Mouse (Mus musculus) urinary bladder, postnatal 36 days (tissue): ENCODE data around the gene Ttc7b.

ENCODE experiments used
- DNase-seq, 2 experiments: peaks; one replicate each; pipeline ENCODE4 v3.0.0; 2022; ENCODE audit warnings: low spot score in 2 of 2, mixed read lengths in 1 of 2

Ttc7b gene

DNA sequence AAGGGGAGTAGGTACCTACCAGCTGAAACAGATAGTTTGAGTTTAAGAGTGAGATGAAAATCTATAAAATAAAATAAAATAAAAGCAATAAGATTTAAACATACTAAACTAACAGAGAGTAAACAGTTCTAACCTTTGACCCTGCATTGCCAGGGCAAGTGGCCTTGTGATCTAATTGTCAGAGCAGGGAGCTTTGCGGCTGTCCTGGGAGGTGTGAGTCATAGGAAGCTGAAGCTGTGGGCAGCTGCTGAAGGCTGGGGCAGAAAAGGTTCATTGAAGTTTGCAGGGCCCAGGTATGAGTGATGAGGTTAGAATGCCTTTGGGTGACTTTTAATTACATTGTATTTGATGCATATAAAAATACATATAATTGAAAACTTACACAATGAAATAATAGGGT, 5.3 kb upstream of the Ttc7b start:
- DNase-seq: no peak

DNA sequence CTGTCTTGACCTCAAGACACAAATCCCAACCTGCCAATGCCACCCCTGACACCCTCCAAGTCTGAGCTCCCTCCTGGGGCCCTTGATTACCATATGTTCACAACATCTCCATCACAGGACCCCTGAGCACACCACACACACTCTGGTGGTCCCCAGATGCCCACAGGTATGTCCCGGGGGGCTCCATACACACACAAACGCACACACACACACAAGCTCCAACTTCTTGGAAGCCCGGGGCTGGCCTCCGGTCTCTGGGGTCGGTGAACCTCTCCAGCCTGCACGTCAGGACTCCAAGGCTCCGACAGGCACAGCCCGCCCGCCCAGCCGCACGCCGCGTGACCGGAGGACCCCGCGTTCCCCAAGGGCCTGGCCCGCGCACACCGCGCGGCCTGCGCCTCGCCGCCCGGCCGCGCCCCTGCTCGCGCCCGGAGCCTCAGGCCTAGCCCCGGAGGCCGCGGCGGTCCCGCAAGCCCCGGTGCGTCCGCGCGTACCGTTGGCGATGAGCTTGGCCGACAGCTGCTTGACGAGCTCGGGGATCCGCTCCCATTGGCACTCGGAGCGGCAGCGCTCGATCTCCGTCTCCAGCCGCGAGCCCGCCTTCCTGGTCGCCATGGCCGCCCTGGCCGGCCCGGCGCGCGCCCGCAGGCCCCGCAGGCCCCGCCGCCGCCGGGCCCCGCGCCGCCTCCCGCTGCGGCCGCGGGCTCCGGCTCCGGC, 391 bp downstream of the Ttc7b start:
- peak; percentile 42 to 44 for DNase-seq

DNA sequence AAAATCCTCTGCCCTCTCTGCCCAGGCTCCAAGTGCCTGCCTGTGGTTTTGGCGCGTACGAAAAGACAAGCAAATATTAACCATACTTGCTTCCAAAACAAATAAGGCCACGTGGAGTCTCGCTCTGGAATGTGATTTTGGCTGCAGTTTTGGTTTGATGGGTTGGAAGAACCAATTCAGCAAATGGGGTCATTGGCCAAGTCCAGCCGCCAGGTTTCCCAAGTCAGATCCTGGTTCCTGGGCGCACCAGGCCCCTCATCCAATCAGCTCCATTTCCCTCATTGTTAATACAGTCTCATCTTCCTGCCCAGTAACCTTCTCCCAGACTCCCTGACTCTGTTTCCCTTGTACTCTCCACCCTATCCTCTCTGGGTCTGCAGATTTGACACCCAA, 946 bp downstream of the Ttc7b start:
- DNase-seq: no peak

DNA sequence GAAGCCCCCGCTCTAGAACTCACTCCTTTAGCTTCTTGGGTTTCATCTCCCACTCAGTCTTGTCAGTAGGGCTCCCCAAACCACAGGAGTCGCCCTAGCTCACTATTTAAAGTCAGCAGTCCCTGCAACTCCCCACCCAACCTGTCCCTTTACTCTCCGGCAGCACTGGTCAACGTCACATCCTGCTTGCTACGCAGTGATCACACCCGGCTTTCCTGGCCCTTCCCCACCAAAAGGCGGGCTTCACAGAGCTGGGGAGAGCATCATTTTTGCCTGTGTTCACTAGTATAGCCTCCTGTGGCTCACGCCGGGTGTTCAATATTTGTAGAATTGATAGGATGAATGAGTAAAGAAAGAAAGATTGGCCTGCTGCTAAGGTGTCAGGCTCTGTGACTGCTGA, 3.3 kb downstream of the Ttc7b start:
- DNase-seq: no peak

DNA sequence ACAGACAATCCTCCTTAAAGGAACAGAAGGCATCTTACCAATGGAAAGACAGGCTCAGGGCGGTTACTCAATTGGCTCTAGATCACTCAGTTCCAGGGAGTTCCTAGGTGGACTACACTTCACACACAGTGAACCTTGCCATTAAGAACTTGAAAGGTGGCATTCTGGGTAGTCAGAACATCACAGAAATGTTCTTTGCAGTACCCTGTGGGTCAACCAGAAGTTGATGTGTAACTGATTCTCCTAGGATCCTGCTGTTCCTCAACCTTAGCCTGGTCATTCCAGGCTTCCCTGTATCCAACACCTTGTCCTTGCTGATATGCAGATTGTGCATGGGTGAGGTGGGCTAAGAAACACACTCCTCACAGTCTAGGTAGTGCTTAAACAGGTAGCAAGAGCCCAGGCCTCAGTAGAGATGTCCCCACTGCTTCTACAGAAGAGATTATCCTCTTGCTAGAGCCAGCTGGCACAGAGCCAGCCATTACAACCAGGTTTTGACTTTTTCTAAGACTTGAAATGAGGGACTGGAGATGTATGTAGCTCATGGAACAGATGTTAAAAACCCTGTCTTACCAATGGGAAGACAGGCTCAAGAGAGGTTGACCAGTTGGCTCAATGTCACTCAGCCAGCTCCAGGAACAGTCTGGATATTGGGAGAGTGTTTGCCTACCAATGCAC, 4.3 kb downstream of the Ttc7b start:
- no peak for DNase-seq

DNA sequence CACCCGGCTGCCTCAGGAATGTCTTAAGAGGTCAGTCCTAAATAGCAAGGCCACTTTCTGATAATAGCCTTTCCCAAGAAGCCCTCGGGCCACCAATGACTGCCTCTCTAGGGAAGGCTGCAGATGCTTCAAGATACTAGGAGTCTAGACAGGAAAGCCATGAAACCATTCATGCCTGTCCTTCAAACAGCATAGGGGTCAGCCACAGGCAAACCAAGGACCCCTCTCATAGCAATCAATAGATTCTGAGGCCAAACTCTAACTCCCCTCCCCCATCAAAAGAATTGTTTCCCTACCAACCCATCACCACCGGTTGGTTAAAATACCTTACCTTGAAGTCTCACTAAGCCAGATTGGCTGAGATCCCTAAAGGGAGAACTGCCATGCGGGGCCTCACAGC, 5.1 kb downstream of the Ttc7b start:
- DNase-seq: no peak

DNA sequence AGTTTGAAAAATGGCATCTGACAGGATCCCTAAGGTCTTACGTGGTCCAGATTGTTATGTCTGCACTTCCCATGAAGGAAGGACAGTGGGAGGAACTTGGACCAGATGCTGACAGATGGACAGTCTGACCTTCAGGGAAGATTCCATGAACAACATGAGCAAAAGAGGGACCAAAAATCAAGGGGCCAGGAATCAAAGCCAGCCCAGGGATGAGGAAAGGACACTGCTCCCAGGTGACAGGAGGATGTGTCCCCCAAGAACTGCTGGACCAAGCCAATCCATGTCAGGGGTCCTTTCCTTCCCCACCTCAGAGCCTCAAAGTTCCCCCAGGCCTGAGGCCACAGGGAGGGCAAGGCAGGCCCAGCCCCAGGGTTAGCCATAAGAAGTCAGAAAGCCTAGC, 6.0 kb downstream of the Ttc7b start:
- no peak for DNase-seq

DNA sequence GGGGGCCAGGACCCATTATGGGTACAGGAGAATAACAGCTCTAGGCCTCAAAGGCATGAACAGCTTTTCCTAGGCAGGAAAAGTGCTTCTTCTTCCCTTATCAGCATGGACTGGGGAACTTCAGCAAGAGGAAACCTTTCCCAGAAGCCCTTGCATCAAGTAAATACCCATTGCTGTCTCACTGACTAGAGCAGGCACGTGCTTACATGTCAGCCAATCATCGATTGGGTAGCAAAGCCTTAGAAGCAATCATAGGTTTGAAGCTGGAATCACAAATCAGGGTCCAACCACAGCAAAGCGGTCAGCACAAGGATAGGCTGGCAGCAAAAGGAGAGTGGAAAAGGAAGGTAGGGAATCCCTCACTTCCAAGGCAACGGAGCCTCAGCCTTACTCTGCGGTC, 7.5 kb downstream of the Ttc7b start:
- DNase-seq: no peak

DNA sequence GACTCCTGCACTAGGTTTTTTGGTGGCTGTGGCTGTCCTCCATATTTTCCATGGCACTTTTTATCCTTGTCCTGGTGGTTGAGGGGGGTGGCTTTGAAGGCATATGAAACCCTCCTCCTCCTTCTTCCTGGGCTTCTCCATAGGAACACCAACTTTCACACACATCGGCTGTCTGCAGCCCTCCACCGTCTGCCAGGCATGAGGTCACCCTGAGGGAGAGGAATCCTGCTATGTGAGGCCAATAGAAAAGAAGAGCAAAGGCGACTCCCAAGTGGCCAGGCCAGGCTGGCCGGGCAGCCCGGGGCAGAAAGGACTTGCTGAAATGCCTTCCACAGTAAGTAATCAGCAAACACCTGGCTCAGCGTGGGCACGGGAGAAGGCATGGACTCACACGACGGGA, 8.0 kb downstream of the Ttc7b start:
- peak in 1 of 2 experiments; percentile 47 for DNase-seq

DNA sequence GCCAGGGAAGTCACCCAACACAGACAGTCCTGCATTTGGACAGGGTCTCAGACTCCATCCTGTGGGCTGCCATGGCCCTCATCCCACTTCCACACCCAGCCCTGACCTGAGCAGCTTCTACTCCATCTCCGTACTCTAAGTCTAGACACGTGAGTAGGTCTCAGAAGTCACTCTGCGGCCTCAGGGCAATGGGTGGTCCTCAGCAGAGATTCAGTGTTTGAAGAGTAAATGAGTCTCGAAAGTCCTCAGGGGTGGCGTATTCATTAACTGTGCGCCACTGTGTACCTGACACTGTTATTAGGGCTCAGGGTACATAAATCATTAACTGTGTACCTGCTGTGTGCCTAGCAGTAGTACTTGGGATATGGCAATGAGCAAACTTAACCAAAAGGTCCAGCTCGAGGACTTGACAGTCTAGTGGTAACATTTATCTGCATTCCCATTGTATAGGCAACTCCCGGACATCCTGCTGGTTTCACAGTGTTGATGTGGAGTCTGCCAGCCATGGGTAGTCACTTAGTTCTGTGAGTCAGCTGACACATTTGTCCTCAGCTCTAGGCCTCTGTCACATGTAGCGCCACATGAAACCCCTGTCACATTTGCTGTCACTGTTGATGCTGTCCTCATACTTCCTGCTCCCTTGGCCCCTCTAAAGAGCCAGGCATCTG, 10.9 kb downstream of the Ttc7b start:
- DNase-seq: no peak

DNA sequence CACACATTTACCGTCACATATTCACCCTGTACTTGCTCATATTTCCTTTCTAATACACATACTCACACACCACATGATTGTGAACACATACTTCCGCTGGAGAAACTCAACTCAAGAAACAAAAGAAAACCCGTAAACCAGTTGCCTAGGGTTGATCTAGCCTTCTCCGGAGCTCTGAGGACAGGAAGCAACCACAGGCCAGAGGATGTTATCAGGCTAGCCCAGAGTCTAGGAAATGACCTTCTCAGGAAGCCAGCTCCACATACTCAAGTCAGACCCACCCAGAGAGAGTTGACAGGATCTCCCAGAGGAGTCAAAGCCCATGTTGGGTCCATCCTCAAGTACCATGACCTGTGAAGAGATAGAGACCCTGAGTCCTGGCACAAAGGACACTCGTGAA, 12.0 kb downstream of the Ttc7b start:
- DNase-seq: no peak

DNA sequence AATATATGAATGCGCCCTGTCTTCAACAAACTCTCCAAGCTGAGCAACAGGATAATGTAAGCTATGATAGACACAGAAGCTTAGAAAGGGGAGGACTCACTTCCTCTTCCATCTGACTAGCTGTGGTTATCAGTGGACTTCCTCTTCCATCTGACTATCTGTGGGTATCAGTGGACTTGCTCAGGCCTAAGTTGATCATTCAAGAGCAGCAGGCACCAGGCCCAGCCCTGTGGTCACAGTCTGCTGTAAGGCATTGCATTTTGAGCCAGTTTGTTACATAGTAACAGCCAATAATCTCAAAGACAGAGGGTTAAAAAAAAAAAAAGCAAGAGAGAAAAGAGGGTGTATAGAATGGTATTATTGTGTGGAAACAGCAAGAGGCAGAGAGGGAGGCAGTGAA, 15.1 kb downstream of the Ttc7b start:
- DNase-seq: no peak

DNA sequence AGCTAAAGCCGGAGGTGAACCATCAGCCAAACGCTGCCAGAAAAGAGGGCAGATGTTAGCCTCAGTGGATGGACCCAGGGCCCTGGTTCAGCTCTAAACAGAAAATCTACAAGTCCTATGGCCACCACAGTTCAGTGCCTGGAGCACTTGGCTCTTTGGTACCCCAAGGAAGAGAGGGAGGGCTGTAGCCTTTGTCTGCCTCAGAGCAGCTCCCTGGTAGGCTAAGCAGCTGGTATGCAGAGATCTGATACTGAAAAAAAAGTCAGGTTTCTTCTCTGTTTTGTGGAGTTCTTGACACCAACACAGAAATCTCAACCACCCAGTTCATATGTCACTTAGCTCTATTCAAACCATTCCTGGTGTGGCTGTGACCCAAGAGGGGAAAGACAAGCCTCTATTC, 16.0 kb downstream of the Ttc7b start:
- DNase-seq: no peak

DNA sequence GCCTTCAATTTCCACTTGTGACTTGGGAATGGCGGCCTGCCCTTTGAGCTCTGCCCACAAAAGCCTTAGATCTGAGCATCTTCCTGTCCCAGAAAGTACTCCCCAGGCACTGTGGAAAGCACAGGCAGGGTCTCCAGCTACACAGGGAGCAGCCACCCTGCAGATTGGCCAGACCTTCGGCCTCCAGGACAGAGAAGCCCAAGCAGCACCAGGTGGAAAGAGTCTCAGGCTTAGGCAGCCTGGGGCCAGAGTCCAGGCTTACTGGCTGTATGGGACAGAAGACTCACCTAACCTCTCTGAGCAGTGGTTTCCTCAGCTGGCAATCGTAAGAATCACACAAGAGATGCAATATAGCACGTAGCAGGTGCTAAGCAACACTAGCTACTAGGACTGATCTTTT, 17.0 kb downstream of the Ttc7b start:
- DNase-seq: no peak

DNA sequence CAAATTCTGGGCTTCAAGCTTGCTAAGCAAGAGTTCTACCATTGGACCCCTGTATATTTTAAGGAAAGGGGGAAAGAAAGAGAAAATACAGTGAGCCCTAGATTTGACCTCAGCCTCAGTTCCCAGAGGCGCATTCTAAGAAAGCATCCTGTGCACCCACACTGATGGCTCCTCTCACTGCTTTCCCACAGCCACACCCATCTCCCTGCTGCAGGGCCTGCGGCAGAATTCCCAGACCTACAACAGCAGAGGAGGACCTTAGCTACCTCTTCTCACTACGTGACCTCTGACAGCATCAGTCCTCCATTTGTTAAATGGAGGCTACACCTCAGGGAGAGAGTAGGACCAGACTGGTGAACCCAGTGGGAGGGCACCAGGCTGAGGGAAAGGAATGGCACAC, 18.1 kb downstream of the Ttc7b start:
- no peak for DNase-seq

DNA sequence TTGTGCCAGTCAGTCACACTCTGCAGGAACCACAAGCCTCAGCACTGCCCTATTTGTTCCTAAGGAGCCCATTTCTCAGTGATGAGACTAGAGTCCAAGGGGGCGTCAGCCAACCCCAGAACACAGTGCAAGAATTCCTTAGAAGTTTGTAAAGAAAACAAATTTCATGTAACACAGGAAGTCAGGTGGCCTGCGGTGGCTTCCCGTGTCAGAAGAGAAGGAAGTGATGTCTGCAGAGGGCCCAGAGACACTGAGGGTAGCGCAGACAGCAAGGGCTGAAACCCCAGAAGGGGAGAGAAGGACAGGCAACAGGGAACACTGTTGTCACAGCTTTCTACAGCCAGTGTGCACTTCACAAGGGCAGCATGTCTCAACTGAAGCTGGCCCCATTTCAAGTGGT, 19.4 kb downstream of the Ttc7b start:
- no peak for DNase-seq

DNA sequence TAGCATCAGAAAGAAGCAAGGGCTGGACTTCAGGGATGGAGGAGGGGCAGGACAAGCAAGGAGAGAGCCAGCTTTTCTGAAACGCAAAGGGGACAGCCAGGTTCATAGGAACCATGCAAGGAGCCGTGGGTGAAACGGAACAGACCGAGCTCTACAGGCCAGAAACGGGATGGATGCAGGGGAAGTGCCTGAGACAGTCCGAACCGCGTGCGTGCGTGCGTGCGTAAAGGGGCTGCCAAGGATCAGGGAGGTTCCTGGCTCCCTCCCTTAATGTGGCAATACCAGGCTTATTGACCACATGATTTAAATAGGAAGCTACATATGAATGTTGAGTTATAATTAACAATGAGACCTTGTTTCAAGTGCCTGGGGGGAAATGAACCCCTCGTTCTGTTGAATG, 21.2 kb downstream of the Ttc7b start:
- DNase-seq: no peak

DNA sequence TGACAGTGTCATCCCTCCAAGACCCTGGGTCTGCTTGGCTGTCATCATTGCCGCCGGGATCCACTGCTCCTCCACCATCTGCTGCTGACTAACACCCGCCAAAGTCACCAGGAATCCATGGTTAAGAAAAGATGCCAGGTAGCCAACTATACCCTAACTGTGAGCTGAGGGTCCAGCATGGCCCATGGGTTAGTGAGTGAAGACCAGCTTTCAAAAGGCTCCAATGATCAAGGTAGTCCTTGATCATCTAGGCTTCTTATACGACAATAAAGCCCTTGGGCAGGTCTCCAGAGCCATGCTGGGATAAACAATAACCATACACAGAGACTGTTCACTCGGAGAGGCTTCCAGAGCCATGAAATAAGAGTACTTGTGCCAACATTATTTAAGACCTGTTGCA, 22.6 kb downstream of the Ttc7b start:
- no peak for DNase-seq

DNA sequence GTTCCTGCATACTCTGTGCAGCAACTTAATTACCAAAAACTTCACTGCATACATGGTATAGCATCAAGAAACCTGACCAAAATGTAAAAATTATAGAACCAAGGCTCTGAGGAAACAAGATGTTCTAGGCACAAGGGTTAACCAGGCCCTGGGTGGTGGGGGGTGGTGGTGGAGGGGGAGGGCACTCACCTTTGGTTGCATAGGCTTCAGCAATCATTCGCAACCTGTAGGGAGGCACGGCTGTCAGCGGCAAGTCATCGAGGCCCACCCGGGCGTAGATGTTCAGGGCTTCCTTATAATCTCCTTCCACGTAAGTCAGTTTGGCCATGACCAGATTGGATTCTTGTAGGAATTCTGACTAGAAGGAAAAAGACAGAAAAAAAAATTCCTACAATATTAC, 25.5 kb downstream of the Ttc7b start:
- DNase-seq: no peak

DNA sequence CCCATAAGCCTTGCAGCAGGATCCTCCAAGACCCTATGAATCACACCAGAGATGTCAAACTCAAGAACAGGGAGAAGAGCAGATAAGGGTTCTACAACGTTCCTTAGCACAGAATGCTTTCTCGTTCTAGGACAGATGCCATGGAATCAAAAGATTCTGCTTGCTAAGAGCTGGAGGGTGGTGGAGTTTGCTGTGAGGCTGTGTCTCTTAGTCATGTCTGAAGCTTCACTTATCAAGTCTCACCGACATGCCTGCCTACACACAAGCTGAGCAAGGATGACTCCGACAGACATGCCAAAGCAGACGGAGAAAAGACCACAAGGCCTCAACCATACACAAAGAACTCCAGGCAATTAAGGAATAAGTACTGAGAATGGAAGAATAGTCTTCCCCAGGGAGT, 27.4 kb downstream of the Ttc7b start:
- no peak for DNase-seq

DNA sequence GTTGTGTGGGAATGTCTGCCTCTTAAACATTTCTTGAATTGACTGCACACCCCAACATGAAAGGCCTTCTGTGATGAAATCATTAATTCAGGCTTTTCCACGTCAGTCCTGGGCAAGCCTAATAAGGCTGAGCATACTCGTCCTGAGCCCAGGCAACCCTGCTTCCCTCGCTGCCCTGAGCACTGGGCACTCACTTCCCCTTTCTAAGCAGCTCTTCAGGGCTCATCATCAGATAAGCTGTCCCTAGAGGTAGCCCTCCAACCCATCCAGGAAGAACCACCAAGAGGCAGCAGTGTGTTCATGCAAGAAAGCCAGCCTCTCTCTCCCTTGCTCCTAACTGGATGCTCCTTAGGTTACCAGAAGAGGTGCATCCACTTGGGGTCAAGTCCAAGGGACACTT, 27.9 kb downstream of the Ttc7b start:
- DNase-seq: no peak

DNA sequence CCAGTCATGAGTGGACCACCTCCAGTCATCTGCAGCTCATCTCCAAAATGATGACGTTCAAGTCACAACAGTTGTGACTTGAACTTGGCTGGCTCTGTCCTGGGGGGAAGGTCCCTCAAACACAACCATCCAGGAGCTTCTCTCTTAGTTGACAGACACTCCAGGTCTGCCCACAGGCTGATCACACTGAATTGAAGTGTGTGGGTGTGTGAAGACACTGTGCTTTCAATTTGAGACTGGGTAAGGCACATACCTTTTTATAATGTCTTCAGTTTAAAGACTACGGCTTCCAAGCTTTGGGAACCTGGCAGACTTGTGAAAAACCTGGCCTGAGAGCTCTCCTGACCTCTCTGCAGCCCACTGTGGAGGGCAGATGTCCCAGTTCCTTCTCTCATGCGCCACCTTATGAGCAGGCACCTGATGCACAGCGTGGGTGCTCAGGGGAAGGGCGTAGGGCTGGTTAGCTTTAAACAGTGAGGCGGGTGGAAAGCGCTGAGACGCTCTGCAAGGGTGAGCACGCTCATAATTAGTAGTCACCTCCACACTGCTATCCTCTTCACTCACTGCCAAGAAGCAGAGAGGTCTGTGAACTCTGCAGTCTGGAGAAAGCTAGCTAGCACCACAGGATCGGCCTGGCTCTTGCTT, 28.5 kb downstream of the Ttc7b start:
- DNase-seq: no peak

DNA sequence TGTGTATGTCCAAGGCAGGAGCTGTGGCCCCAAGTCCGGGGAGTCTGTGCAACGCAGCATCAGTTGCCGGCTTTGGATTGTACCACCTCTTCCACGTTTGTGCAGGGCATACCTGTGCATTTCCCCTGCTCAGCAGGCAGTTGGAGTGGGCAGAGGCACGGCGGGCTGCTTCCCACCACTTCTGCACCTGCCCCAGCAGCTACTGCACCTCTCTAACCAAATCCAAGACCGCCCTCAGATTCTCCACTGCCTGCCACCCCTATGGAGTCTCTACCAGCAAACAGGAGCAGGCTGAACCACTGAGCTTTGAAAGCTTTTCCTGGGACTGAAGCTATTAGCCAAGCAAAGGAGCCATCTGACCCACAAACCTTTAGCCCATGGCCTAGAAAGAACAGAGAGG, 30.8 kb downstream of the Ttc7b start:
- DNase-seq: no peak
